Mouse (Mus musculus) mesoderm, embryonic 11.5 days (tissue): Measurements from ENCODE around the gene Gm4131.

Experiments used
- DNase-seq: peaks from one replicate; pipeline ENCODE4 v3.0.0-alpha.2; 2012; ENCODE audit warnings: low read depth, low spot score

The Gm4131 gene

DNA sequence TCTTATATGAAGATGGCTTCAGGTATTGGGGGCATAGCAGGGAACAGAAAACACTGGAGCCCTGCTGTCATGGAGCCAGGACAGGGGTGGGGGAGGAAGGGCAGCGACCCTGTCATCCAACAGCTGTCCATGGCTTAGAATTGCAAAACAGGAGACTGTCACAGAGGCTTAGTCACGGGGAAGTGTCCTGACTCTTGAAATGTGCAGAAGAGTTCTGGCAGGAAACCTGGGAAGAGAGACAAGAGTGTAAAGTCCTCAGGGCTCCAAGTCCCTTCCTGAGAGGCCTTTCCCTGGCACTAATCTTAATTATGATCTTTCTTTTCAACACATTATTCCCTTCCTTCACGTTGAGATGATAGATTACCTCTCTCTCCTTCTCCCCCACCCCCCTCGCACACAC is 16.6 kb downstream of the Gm4131 start:
- DNase-seq = no peak

DNA sequence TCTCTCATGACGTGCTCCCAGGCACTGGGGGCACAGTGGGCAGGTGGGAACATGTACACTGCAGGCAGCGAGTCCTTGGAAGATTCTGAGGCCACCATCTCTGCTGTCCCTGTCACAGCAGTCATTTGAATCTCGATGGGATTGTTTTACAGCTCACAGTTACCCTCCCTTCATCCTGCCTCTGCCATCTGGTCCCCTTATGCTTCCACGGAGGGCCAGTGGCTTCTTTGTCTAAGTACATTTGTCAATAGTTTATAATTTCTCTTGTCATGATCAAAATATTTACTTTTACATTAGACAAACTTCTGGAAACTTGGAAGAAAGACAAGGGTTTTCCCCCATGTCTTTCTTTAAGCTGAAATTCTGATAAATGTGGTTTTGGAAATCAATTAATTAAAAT is 20.0 kb downstream of the Gm4131 start:
- DNase-seq = no peak

DNA sequence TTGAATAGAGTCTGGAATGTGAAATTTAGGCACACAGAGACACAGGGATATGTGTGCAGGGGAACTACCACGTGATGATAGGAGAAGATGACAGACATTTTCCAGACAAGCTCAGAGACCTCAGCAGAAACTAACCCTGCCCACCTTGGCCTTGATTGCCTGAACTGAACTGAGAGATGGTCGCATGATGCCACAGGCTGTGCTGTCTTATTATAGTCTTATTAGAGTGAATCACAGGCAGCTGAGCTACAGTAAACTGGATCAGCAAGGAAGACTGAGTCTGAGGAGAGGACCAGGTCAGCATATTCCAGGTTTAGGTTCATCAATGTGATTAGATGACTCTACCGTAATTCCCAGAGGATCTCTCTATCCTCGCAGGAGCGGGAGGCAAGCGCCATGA is 20.4 kb downstream of the Gm4131 start:
- no peak for DNase-seq

DNA sequence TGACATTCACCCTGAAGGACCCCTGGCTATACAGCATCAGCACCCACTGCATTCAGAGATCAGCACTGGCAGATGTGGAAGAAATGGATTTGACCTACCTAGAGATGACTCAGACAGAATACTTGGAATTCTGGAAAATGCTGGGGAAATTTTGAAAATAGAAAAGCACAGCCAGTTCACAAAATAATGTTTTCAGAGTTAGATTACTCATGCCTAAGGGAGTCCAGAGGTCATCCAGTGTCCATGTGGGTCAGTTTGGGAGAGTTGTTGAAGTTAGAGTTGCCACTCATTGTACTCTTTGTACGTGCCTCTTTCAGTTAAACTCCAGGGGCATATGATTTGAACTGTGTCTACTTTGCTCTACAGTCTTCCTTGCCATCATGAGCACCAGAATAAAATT is 25.0 kb downstream of the Gm4131 start:
- DNase-seq = no peak

DNA sequence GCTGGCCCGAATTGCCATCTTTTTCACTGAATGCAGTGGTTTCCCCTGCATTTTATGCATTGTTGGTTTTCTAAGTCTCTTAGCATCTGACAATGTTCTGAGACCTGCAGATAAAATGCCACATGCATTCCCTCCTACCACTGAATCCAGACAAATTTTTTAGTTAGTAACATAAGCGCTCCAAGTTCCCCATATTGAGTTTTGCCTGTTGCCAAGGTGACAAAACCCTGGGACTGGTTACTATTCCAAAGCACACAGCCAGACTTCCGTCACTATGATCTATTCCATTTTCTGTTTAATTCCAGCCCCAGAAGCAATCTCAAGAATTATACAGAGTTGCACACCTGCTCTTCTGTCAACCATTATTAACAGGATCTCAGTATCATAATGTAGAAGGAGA is 26.9 kb downstream of the Gm4131 start:
- DNase-seq = no peak

DNA sequence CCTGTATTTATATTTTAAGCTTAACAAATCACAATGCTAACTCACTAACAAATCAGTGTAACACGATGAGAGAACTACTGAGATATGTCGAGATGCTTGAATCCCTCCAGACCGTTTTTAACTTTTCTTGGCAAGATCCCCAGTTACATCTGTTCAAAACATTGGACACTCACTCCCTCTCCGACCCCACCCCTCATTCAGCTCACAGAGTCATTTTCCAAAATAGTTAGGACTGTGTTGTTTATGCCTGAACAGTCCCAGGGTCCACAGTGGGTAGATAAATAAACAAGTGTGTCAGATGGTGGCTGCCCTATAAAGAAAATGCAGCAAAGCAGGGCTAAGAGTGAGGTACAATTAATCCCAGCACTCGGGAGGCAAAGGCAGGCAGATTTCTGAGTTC is 29.7 kb downstream of the Gm4131 start:
- no peak for DNase-seq

DNA sequence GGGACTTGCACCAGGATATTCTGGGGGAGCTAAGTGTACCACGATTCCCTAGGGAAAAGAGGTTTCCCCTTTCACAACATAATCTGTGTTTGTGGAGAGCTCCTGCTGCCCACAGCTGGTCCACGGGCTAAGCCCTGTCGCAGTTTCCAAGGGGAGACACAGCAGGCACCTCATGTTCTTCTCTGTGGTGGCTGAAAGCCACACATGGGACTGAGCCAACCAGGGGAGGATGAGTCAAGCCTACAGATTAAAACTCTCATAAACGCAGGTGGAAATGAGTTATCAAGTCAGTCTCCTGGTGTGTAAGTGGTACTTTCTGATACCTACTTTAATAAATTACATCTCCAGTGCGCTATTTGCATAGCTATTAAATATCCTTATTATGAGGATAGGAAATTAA is 30.6 kb downstream of the Gm4131 start:
- no peak for DNase-seq

DNA sequence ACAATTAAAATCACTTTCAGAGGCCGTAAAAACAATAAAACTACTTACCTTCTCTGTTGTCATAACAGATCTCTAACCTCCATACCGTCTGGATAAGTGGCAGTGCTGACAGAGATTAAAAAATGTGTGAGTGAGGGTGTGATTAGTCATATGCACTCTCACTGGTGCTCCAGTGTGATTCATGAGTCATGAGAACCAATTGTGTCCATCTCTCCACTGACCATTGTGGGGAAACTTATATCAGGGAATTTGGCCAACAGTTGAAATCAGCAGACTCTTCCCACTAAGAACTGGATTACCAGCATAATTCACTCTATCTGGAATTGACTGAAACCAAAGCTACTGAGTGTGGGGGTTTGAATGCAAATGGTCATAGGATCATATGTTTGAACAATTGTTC is 35.8 kb downstream of the Gm4131 start:
- no peak for DNase-seq

DNA sequence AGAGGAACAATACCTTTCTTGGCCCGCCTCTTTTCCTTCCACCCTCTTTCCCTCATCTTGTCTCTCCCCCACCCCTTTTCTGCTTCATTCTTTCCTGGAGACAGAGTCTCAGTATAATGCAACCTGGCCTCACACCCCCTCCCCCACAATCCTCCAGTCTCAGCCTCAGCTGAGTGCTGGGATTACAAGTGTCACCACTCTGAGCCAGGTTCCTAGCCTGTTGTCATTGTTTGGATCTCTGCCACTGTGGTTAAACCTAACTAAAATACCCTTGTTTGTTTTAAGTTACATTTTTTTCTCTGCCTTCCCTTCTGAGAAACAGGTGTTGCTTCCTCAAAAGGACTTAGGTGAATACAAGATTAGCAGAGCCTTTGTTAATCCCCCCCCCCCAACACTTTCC is 53.9 kb downstream of the Gm4131 start:
- no peak for DNase-seq

DNA sequence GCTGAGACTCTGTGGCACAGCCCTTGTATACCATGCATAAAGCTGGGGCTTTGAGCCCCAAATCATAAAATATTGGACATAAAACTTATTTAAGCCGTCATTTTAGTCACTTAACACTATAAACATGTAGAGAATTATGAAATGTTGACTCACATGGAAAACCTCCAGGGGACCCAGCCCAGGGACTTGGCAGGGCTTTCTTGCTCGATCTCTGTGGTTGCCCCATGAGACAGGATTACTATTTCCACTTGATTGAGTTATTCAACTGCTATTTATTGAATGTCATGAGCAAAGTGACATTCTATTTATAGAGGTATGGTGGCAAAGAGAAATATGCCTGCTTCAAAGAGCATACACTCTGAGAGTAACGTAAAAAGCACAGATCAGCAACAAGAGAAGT is 57.4 kb downstream of the Gm4131 start:
- no peak for DNase-seq

DNA sequence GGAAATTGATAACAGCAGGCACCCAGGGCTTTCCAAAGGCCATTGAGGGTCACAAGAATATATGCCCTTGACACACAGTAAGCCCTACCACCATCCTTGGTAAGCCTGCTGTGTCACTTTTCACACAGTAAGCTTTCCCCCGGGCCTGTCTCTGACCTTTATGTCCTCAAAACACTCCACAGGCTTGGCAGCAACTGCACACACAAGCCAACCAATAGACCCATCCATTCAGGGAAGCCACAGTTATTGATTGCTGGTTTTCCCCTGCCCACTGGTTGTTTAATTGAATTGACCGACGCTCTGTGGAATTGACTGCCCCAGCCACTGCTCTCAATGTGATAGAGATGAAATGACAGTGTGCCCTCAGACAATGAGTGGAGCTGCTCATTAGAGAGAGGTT is 60.5 kb downstream of the Gm4131 start:
- DNase-seq = no peak

DNA sequence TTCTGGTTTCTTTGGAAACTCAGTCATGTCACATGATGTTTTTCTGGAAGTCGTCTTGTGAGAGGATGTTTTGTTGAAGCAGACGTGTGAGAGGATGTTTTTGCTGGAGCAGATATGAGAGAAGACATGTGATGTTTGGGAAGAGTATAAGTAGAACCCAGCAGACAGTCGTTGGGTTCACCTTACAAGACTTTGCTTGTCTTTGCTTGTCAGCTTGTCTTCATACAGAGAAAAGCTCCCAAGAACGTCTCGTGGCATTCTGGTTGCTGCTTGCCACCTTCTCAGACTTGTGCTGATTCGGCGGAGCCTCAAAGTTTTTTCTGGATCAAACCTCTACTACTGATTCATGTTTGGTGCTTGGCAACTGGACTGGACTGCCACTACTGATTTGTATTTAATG is 69.3 kb downstream of the Gm4131 start:
- DNase-seq = no peak

DNA sequence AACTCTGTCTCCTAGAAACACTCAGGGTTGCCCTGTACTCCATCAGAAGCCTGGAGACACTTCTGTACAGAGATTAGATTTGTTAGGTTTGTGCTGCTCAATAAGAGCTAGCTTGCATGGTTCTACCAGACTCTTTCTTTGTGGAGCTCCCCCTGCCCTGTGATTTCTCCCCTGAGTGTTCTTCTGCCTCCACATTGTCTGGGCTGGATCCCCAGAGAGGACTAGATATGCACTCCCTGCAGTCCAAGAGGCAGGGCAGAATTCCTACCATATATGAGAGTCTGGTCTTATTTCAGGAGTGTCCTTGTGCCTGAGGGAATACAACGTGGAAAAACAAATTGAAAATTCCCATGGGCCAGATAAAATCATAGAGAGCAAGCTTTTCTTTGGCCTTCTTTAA is 70.2 kb downstream of the Gm4131 start:
- DNase-seq = no peak

DNA sequence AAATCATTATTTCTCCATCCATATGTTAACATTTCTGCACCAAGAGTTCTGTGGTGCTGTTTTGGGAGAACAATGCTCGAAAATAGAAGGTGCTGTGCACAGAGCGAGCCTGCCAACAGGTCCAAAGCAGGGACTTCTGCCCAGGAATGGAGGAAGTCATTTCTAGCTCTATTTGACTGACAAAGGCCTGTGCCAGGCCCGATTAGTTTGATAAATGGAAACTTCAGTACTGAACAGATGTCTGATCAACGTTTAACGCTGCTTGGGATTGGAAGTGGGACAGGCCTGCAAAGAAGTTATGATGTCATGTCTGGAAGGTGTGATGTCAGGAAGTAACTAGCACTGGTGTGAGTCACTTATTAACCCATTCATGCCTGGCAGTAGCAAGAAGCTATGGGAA is 73.3 kb downstream of the Gm4131 start:
- no peak for DNase-seq

DNA sequence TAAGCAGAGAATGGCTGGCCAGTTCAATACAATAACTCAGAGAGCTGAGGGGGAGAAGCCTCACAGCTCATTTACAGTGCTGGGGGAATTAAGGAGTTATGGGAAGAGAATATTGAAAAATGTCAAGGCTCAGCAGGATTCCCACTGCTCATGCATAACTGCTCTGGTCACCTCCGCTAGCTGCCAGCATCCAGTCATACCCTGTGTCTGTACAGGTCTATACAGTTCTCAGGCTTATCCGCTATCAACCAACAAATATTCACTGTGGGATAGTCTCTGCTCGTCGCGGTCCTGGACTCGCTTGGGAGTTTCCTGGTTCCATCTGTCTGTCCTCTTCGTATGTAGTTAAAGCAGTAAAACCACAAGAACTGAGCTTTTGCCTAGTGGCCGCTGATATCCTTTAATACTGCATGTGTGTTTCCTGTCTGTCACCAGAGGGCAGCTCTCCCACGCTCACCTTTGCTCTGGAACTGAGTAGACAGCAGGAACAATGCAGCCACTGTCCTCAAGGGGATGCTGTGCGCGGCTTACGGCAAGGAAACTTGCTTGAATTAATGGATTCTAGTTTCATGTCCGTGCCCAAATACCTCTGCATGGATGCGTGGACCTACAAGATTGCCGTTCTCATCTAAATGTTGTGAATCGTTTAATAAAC is 74.4 kb downstream of the Gm4131 start:
- peak; percentile 87 for DNase-seq

DNA sequence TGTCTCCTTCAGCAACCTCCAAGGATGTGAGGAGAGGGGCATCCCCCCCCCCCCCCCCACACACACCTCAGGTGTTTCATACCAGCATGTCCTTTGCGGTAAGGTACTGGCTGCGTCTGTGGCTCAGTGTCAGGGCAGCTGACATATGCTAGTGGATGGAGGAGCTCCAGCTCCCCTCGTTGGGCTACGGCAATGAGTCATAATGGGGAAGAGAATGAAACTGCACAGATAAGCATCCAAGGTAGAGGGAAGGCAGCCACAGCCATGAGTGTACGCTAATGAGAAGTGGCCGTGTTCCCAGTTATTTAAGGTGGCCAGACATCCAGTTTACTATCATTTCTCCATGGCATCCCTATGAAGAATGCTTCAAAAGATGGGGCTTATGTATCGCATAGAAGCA is 78.5 kb downstream of the Gm4131 start:
- no peak for DNase-seq

DNA sequence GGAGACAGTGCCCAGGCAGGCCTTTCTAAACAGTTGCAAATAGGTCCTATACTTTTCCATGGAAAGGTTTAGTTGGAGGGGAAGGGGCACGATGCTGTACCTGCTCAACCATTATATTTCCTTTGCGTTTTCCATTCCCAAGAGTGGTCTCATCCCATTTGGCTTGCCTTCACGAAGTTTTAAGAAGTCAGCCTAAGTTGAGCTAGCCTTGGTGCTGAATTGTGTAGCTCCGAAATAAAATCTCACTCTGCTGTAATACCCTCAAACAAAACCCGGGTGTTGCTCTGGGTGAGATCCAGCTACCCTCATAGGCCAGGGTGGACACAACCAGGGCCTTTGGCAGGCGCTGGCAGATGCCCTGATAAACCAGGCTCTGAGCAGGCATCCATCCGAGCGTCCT is 85.3 kb downstream of the Gm4131 start:
- DNase-seq = no peak

DNA sequence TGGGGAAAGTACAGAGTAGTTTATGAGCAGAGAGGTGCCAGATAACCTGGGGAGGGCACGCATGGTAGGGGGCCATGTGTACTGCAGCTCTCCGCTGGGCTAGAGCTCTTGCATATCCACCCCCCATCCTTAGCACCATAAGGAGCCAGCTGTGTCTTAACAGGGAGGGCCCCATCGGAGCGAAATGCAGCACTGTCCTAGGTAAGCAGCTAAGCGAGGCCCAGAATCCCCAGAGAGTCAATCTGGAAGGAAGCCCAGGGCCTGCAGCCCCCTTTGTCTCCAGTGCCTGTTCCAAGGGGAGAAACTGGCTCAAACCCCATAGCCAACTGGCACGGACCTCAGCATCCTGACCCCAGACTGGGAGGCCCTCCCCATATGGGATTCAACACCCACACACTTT is 87.3 kb downstream of the Gm4131 start:
- no peak for DNase-seq

DNA sequence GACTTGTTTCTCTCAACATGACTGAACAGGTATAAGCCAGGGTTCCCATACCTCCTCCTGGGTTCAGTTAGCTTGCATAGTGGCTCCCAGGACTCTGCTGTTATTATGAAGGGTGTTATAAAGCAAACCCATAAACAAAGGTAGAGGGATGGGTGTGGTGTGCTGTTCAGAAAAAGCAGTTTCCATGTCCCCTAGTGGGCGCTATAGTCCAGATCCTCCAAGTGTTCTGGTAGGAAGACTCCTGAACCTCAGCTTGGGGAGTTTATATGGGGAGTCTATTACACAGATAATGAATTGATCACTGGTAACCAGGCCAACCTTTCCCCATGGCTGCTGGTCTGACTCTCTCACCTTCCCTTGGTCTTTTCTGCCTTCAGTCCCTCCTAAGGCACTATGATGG is 92.2 kb downstream of the Gm4131 start:
- no peak for DNase-seq

DNA sequence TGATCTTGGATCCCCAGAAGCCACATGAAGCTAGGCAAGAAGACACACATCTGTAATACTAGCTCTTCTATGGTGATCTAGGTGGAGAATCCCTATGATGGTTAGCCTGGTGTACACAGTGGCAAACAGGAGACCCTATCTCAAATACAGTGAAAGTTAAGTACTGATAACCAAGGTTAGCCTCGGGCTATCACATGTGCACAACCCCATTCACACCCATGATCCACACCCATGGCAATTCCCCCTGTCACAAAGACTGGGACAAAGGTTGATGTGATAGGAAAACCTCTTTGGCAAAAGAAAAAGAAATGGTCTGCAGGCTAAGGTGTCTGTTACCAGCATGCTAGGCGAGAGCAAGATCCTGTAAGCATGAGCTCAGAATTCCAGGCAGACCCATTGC is 94.7 kb downstream of the Gm4131 start:
- no peak for DNase-seq

DNA sequence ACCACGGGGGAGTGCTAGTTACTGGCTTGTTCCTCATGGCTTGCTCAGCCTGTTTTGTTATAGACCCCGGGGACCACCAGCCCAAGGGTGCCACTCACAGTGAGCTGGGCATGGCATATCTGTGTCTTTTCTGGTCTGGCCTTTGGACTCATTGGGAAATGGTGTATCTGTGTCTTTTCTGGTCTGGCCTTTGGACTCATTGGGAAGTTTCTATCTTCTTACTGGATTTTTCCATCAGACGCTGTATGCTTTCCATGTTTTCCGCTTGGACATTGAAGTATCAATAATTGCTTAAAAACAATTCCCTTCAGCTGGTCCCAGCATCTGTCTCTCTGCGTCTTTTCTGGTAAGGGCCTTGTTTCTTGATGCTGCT is 98.0 kb downstream of the Gm4131 start:
- DNase-seq = no peak

DNA sequence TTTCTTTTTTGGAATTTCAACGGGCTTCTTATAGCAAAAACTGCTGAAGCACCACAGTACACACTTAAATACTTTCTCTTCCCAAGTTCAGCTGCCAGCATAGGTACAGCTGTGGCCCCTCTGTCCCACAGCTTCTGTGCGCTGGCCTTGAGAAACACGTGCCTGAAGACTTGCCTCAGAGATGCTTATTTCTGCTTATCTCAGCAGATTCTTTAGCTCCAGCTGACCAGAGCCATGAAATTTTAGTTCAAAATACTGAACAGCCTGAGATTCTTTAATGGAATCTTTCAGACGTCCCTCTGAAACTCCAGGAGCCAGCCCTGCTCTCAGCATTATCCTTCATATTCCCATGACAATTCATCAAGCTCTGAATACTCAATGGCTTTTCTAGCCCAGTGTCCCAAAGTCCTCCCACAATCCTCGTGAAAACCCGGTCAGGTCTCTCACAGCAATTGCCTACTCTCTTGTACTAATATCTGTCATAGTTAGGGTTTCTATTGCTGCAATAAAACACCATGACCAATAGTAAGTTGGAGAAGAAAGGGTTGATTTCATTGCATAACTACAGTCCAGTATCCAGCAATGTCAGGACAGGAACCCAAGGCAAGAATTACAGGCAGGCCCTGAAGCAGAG is 98.5 kb downstream of the Gm4131 start:
- DNase-seq = no peak

DNA sequence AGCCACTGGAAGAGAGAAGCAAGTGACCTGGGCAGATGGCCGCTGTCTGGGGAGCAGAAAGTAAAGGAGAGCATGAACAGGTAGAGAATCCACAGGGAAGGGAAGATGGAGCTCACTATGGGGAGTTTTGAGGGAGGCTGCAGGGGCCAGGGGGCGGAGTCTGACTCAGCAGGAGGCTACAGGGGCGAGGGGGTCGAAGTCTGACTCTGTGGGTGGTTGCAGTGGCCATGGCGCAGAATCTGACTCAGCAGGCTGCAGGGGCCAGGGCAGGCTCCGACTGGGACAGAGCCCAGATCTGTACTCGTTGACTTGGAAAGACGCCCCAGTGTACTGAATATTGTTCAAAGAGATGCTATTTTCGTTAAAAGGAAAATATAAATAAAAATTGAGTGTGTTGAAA is 101.8 kb downstream of the Gm4131 start:
- peak; percentile 22 for DNase-seq

DNA sequence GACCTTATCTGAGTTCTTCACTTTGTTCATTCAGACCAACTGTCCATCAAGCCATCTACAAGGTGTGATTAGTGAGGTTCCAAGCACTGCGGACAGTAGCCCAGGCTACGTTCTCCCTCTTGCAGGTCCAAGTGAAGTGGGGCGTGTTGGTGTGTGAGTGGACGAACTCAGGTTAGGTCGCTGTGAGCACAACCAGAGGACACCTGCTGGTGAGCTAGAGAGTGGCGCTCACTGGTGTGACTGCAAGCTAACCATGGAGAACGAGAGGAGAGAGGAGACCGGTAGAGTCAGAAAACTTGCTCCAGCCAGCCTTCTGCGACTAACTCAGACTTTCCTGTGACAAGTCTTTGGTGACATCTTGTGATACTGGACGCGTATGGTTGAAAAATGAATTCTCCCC is 107.2 kb downstream of the Gm4131 start:
- no peak for DNase-seq
